Mouse (Mus musculus) lung, adult 18-20 months (tissue): ENCODE data around the gene Alpl.

ENCODE experiments used
- DNase-seq, 2 experiments: peaks; one replicate each; pipeline ENCODE4 v3.0.0; 2022; ENCODE audit warnings: mixed read lengths in 2 of 2

The Alpl gene

GRCm38 (mm10) chr4:137795611-137796557 lies at the start of gene Alpl:
Gene Alpl (minus strand): TSS chr4:137796384.
- peak; percentile 38 to 67 for DNase-seq

DNA sequence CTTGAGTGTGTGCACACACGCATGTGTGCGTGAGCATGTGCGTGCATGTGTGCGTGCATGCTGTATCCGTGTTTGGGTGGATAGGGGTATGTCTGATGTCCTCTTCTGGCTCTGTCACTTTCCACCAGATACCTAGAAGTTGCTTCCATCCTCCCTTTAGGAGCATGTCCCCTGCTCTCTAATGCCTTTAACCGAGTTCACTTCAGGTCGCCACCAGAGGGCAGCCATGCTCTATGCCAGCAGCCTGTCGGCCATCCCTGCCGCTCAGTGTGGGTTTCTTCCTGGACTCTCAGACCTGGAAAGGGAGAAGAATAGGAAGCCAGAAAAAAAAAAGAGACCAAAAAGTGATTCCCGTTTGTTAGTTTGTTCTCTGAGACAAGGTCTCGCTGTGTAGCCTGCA lies 48.5 kb upstream of the Alpl start:
- peak; percentile 68 to 74 for DNase-seq

DNA sequence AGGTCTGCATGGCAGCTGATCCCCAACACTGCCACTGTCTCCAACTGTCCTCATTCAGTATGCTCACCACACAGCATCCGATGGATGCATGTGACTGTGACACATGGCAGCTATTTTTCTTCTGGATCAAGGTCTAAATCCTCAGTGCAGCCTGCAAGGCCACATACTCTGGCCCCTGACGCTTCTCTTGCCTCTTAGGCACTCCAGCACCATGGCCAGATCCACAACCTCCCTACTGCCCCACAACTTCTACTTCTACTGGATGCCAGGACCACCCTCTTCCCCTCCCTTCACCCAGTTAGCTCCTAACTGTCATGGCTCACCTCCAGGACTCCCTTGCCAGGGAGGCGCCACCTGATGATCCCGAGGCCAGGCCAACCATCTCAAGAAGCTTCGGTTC lies 43.3 kb upstream of the Alpl start:
- no peak for DNase-seq

DNA sequence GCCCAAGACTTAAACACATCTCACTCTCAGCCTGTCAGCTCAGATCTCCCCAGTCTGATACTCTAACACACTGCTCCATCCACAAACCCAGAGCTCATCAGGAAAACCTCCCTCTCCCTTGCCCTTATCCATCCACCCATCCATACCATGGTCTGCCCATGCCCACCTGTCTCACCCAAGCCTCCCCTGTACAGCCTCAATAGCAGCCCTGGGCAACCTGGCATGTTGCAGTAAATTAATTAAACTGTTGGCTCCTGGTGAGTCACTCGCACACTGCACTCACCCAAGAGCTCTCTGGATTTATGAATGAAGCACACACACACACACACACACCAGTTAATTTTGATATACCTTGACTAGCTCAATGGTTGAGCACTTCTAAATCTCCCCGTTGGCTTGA lies 42.6 kb upstream of the Alpl start:
- no peak for DNase-seq

DNA sequence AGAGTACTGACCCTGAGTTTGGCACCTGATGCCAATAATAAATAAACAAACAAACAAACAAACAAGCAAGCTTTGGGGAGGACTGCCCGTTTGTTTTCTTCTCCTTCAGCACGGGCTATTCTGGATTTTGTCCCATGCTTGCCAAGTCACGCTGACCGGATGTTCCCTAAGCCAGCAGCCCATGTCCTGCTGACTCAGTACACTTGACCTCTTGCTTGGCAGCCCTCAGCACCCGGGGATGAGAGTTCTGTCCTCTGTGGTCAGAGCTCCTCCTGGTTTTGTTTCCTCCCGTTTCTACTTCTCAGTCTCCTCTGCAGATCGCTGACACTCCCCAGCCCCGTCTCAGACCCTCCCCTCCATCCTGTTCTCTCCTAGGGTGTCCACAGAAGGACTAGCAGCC lies 41.6 kb upstream of the Alpl start:
- peak; percentile 44 to 46 for DNase-seq

DNA sequence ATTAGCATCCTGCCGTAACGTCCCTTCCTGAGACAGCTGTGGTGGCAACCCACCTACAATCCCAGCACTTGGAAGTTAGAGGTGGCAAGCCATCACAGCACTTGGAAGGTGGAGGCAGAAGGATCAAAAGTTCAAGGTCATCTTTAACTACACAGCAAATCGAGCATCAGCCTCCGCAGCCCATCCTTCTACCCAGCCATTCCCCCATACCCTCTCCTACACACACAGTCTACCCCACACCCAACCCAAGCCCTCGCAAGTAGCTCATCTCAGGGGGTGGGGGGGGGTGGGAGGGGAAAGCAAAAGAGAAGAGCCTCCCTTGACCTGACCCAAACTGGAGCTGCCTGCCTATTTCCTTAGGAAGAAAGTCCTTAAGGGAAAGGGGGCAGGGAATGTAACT lies 40.6 kb upstream of the Alpl start:
- no peak for DNase-seq

DNA sequence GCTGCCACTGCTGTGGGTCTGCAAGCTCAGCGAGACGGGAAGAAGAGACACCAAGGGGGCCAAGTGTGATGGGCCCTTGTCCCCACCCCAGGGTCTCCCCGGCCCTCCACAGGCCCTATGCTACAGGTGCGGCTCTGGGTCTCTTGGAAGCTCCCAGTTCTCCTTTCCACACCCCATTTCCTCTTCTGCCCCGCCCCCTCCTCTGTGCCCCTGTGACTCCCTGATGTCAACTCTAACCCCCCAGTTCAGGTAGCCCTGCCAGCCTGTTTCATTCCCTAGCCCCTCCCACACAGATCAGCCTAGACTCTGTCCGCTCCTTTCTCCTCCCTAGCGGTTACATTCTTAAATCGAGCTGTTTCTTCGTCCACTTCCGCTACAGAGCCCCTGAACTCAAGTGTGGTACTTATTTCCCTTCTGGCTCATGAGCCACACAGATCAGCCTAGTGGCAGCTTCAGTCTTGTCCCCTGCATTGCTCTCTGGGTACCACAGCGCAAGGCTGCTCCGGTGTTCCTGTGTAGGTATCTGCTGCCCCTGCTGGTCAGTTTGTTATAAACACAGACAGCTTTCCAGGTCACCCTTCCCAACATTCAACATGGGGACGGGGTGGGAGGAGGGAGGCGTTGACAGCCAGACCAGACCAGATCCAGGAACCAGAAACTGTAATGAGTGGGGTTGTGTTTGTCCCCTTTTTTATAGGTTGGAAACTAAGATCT lies 39.6 kb upstream of the Alpl start:
- peak; percentile 78 to 81 for DNase-seq

DNA sequence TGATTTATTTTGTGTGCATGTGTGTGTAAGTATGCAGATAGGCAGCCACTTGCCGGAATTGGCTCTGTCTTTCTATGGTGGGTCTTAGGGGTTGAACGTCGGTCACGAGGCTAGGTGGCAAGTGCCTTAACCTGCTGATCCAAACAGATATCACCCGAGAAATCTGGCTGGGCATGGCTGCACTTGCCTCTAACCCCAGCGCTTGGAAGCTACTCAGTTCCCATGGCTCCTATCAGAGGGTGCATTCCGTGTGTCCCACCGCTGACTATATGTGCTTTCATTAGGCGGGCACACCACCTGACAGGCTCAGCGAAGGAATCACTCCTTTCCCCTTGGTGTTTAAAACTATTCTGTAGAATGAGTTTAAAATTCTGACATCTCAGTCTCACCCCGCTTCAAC lies 35.4 kb upstream of the Alpl start:
- no peak for DNase-seq

DNA sequence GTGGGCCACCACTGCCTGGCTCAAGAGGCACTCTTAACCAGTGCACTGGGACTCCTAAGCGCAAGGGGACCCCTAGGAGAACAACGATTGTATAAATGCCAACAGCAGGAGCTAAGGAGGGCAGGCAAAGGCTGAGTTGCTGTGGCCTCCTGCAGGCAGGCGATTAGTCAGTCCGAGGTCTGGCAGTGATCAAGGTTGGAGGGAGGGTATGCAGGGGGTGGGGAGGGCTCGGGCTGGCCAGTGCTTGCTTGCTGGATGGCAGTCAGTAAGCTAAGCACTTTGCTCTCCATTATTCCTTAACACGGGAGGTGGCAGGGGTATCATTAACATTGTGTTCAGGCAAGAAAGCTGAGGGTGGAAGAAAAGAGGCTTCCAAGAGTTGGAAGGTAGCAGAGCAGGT lies 34.2 kb upstream of the Alpl start:
- no peak for DNase-seq

- DNase-seq, result no peak
Measured at GRCm38 (mm10) chr4:137824881-137825280, 28.7 kb upstream of the Alpl start.

DNA sequence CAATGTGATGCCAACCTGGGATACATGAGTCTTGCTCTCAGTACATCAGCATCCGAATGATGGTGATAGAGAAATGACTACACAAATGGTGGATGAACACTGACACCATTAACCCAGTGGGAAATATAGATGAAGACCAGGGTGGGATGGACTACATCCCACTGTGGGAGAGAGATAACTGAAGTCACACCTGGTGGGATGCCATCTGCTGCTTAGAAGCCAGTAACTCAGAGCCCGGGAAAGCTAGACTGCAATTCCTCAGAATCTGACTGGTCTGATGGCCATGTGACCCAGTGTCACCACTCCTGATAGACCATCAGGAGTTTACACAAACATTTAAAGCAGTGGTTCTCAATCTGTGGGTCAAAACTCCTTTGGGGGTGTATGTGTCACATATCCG lies 27.4 kb upstream of the Alpl start:
- DNase-seq, result no peak

GRCm38 (mm10) chr4:137822537-137822936 lies 26.4 kb upstream of the Alpl start:
- DNase-seq, result no peak

- peak; percentile 34 to 61 for DNase-seq
Measured at GRCm38 (mm10) chr4:137820721-137821120, 24.5 kb upstream of the Alpl start.

DNA sequence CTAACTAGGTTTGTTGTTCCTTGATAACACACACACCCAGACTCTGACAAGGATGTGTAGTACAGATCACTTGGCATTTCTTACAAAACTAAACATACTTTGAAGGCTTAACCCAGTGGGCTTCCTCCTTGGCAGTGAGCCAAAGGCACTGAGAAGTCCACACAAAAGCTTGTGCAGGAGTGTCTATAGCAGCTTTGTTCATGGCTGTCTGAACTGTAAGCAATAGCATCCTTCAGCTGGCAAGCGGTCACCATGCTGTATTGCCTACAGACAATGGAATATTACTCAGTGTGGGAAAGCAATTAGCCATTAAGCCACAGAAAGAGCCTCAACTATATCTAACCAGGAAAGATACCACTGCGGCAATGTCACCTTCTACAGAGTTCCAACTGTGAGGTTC lies 23.3 kb upstream of the Alpl start:
- peak in 1 of 2 experiments; percentile 42 for DNase-seq

- no peak for DNase-seq
Measured at GRCm38 (mm10) chr4:137818341-137818740, 22.2 kb upstream of the Alpl start.

DNA sequence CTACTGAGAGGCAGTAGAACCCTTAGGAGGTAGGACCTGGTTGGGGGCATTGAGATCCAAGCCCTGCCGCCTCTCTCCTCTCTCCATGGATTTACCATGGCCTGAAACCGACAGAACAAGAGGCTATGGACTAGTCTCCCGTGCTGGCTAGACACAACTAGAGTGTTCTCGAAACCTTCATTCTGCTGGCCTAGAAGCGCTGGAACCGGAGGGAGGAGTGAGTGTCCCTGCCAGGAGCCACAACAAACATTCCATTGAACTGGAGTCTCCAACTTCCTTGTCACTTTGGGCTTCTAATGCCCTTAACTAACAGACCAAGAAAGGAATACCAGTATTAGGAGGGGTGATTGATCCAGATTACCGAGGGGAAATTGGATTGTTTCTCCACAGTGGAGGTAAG lies 20.0 kb upstream of the Alpl start:
- no peak for DNase-seq

DNA sequence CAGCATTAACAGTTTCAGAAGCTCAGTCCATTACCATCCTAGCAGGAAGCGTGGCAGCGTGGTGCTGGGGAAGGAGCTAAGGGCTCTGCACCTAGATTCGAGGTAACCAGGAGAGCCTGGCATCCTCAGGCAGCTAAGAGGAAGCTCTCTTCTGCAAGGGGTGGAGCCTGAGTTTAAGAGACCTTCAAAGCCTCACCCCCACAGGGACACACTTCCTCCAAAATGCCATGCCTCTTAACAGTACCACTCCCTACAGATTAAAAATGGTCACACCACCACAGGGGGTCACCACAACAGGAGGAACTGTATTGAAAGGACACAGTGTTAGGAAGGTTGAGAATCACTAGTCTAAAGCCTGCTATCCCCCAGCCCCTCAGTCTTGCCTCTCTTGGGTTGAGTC lies 19.3 kb upstream of the Alpl start:
- no peak for DNase-seq

GRCm38 (mm10) chr4:137814140-137814539 lies 18.0 kb upstream of the Alpl start:
- no peak for DNase-seq

DNA sequence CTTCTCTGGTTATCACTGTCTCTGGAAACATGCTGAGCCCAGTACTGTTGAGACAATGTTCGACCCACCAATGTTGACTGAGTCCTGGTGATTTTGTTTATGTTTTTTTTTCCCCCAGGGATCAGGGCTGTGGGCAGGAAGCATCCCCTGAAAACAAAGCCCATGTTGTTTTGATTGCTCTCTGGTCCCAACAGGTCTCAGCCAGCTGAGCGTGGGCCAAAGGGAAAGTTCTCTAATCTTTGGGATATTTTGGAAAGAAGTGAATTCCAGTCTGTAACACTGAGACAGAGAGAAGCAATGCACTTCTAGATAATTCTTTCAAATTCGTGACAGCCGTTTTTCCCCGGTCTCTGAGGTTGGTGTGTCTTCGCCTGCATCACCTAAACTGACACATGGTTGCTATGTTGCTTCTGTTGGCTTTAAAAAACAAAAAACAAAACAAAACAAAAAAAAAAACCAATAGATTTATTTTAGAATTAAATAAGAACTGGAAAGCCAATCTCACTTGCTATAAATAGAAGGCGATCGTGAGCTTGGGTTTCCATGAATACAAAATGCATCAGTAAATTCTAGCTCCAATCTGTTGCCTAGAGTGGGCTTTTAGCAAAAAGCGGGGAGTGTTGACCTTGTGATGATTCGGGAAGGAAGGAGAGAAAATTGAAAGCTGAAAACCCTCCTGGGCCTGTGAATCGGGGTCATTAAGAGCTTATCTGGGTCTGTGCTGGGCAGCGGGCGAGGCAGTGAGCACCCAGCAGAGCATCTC lies 16.9 kb upstream of the Alpl start:
- no peak for DNase-seq

- DNase-seq, result no peak
Measured at GRCm38 (mm10) chr4:137809999-137810398, 13.8 kb upstream of the Alpl start.

GRCm38 (mm10) chr4:137807301-137807851 lies 11.2 kb upstream of the Alpl start:
- DNase-seq, result no peak

- peak; percentile 34 to 57 for DNase-seq
Measured at GRCm38 (mm10) chr4:137801196-137801595, 5.0 kb upstream of the Alpl start.

DNA sequence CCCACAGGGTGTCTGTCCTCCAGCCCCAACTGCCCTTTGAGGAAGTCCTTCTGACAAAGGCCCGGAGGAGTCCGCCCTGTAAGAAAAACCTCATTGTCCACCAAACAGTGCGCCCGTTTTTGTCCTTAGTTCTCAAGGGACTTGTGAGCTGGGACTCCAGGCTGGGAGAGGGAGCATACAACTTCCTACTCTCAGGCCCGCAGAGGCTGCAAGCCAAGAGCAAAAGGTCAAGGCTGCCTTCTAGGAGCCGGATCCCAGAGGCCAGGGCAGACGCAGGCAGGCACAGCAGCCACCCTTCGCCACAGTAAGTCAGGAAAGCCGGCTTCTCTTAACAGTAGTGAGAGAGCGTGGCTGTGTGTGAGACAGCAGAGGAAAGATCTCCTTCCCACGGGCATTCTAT lies 4.1 kb upstream of the Alpl start:
- DNase-seq, result no peak
